Mouse (Mus musculus) gastrocnemius, postnatal 4 days (tissue): ENCODE results near the gene Pcid2. TPM values are rescaled to one million over a fixed set of nuclear protein-coding genes. Genes with fewer than 3 reads are reported as not detected.
A peak's percentile ranks its signal among the peaks of the same experiment; 100 is the strongest.

ENCODE experiments used
- DNase-seq, 2 experiments: peaks; one replicate each; pipeline ENCODE4 v3.0.0; 2021 to 2022; ENCODE audit warnings: low spot score in 2 of 2, mixed read lengths in 2 of 2
- long read RNA-seq, 2 experiments: library from polyadenylated mRNA; stranded (forward); transcript quantifications; one replicate each; pipeline ENCODE4 v2.0.0; 2021
- total RNA-seq, 2 experiments: library from RNA; stranded (reverse); gene quantifications; 2 replicates each; pipeline ENCODE4 v1.2.3; 2021

Pcid2 gene
- 10 to 100 TPM; 13.9 to 15.9 TPM for total RNA-seq
- long read RNA-seq, experiment 1, transcript Pcid2-201 (14 exons, 2,860 nt): major isoform, 12 of 19 reads
- long read RNA-seq, experiment 1, partial matches to known transcripts: 1 of 19 reads
- long read RNA-seq, experiment 1, other reads (novel, unspliced or antisense): 6 of 19 reads
- long read RNA-seq, experiment 2, transcript Pcid2-201 (14 exons, 2,860 nt): major isoform, 15 of 23 reads
- long read RNA-seq, experiment 2, partial matches to known transcripts: 2 of 23 reads
- long read RNA-seq, experiment 2, other reads (novel, unspliced or antisense): 6 of 23 reads

GRCm38 (mm10) chr8:13105087-13105881 is at the start of gene Pcid2, which contains the start of gene Cul4a:
Pcid2 (minus strand) TSS chr8:13105459.
Cul4a (plus strand) TSS chr8:13105621.
- peak; percentile 92 to 97 for DNase-seq

DNA sequence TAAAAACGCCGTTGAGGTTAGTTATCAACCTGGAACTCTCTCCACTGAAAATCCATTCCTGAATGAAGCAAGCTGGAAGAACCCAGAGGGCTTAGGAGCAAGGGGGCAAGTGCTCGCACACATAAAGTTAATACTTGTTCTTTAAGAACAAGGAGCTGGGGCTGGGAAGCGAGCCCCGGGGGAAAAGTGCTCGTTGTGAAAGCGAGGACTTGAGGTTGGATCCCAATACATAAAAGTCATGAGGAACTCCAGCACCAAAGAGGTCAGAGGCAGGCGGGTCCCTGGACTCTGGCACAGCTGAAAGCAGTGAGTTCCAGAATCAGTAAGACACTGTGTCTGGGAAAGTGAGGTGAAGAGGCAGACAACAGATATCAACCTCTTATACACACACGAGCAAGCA is 48.8 kb upstream of the Pcid2 start:
- DNase-seq: no peak

- no peak for DNase-seq
Observed at GRCm38 (mm10) chr8:13150929-13151328, 45.7 kb upstream of the Pcid2 start.

DNA sequence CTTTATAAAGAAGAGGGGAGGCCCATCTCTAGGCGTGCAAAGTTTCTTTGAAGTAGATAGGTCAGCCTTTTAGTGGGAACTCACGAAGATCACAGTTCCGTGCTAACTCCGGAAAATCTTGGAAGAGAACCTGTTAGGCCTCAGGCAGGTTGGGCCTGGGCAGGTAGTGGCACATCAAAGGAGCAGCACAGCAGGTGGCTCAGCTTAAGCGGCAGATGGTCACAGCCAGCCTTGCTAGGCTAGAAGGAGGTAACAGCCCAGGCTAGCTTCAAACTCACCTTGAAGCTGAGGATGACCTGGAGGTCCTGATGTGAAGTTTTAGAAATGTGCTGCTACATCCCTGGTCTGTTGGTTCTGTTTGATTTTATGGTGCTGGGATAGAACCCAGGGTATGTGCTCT is 44.6 kb upstream of the Pcid2 start:
- no peak for DNase-seq

GRCm38 (mm10) chr8:13149287-13149686 is 44.0 kb upstream of the Pcid2 start:
- no peak for DNase-seq

DNA sequence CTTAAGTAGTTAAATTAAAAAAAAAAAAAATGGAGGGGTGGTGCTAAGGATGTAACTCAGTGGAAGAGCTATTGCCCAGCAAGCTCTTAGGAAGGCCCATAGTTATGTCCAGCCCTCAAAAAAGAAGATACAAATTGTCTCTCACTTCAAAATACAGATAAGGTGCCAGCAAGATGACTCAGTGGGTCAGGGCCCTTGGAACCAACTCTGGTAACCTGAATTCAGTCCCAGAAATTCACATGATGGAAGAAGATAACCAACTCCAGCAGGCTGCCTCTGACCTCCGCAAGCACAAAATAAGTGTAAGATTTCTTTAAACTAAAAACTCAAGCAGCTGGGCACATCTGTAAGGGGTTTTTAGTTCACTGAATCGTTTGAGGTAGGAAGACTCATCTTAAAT is 43.2 kb upstream of the Pcid2 start:
- DNase-seq: no peak

DNA sequence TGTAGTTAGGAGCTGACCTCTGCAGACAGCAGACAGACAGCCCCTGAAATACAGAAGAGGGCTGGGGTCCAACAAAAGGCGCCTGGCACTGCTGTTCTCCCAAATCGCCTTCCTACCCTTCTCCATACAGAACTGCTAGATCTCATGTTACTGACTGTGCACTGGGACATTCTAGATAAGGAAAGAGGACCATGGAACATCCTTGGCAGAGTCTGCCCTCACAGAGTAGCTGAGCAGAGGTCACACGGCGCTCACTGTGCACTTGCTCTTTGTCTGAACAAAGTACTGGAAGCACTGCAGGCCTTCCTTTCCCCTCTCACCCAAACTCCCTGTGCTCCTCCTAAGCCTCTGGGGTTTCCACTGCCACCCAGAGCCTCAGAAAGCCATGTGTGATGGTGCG is 36.4 kb upstream of the Pcid2 start:
- DNase-seq: no peak

DNA sequence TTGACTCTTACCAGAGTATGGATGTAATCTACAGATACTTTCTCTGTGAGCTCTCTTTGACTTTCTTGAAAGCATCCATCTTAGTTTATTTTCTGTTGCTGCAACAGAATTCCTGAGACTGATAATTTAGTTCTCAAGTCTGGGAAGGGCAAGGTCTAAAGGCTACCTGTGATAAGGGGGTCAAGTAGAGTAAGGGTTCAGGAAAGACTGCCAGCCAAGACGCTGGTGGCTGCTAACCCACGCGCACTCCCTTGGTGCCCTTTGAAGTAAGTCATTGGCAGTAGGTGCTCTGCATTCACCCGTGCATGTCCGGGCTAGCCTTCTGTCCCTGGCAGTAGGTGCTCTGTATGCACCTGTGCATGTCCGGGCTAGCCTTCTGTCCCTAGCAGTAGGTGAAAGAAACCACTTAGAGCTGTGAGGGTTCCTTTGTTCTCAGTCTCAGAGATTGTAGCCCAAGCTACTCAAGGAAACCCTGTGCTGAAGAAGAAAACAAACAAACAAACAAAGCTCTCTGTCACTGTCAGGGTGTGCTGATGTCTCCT is 34.5 kb upstream of the Pcid2 start:
- no peak for DNase-seq

DNA sequence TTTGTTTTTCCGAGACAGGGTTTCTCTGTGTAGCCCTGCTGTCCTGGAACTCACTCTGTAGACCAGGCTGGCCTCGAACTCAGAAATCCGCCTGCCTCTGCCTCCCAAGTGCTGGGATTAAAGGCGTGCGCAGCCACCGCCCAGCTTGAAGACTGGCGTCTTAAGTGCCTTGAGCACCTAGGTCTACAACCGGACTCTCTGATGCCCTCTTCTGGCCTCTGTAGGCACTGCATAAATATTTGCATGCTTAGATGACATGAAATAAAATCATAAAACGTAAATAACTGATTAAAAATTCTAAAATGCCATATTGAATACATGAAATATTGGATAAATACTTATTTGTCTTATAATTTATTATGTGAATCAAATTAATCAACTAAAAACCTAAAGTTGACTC is 27.0 kb upstream of the Pcid2 start:
- peak in 1 of 2 experiments; percentile 47 for DNase-seq

DNA sequence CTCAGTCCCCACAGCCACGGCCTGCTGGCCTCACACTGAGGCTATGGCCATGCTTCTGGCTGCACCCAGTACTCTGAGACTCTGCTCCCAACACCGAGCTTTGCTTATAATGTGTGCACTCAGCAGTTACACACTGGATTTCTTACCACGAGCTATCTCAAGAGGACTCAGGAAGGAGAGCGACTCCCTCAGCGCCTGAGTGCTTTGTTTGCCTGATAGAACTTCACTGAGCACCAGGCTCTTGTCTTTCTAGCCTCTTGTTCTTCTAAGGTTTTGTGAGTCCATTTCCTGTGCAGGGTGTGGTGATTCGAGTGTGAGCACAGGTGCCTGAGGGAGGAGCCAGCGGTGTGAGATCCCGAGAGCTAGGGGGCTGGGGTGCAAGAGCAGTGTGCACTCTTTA is 19.6 kb upstream of the Pcid2 start:
- DNase-seq: no peak

DNA sequence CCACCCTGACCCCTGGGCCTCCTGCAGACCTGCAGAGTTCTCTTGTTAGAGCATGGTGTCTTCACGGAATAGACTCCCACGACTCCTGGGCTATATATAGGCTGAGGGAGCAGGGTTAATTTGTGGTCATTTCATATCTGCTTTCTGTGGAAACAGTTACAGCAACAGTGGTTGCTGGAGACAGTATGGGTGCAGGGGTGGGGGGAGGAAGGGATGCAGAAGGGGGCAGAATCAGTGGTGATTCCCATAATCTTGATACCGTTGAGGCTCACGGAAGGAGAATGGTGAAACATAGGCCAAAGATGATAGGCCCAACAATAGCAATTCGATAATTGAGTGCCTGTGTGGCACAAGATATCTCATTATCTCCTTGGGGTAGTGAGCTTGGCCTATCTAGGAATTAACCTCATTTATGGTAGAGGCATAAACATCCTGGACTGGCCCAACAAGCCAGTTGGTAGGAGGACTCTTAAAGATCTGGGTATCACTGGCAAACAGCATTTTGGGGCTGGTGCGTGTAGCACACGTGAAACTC is 17.7 kb upstream of the Pcid2 start:
- no peak for DNase-seq

- DNase-seq: no peak
Observed at GRCm38 (mm10) chr8:13120882-13121665, 15.8 kb upstream of the Pcid2 start.

DNA sequence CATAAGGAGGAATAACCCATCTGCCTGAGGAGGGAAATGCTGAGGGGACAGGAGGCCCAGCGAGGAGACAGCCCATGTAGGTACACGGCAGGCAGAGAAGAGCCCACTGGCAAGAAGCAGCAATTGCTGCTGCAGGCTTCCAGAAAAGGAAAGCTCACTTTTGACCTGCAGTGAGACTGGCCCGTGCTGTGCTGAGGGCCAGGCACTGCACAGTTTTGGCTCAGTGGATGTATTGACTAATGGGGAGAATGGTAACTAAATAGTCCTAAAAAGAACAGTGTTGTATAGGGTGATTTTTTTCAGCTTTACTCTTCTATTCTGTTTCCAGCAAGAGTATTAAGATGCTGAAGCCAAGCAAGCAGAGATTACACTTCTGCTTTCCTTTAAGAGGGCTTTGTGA is 13.3 kb upstream of the Pcid2 start:
- no peak for DNase-seq

DNA sequence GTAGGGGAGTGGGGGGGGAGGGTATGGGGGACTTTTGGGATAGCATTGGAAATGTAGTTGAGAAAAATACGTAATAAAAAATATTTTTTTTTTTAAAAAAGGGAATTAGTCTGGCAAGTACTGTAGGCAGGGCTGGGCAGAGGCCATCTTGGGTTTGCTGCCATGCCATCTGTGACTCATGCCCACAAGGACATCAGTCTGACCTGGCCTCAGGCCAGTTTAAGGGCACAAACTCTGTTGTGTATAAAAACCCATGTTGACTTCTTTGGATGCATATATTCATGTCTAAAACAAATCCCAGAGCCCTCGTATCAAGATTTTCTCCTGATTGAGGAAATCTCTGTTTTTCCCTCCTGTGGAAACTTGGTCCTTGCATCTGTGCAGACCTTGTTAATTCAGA is 11.8 kb upstream of the Pcid2 start:
- DNase-seq: no peak

DNA sequence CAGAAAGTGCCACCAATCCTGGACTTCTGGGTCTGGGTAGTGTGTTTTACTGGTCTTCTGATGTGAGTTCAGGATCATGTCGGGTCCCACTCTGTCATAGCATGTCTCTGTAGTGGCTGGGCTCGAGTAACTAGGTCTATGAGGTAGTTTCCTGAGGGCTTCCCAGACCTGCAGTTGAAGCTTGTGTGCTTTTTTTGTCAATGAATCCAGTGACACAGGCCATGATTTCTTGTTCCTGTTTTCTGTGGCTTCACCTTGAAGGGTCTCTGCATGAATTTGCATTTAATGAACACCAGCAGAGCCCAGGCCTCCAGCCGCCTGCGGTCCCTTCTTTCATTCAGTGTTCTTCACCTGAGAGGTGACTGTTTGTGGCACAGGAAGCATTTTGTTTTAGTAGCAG is 8.0 kb upstream of the Pcid2 start:
- no peak for DNase-seq

GRCm38 (mm10) chr8:13111917-13112316 is 6.7 kb upstream of the Pcid2 start:
- no peak for DNase-seq

DNA sequence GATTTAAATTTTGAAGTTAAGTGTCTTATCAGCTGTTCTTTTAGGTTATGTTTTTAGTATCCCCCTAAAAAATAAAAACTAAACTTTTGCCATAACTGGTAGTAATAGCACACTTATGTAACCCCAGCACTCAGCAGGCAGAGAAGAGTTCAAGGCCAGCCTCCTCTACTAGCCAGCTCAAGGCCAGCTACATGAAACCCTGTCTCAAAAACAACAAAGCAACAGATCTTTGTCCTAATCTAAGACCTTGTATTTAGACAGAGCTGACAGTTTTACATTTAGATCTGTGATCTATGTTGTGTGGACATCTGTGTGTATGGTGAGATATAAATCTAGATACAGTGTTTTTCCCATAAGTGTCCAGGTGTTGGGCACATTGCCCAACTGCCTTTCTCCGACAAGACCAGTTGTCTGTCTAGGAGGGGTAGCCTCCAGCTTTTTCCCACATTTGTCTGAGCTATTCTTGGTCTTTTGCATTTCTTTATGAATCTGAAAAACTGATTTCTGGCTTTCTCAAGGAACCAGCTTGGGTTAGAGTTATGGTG is 4.2 kb upstream of the Pcid2 start:
- DNase-seq: no peak

GRCm38 (mm10) chr8:13108967-13109366 is 3.7 kb upstream of the Pcid2 start:
- no peak for DNase-seq

- DNase-seq: no peak
Observed at GRCm38 (mm10) chr8:13107990-13108638, 2.9 kb upstream of the Pcid2 start.

- DNase-seq: peak; percentile 59 to 71
Observed at GRCm38 (mm10) chr8:13105908-13106551, 771 bp upstream of the Pcid2 start.
